Mouse (Mus musculus) cerebellum, adult 2 months (tissue): Measurements from ENCODE around the gene Atox1.

Experiments used
- CTCF ChIP-seq: fragments of 200-500 bp; IDR thresholded peaks from 2 replicates; pipeline ENCODE4 v1.5.1; 2011; ENCODE audit warnings: low read depth, mild to moderate bottlenecking, control low read depth, low read length, moderate library complexity, borderline replicate concordance; ENCODE audit not compliant: insufficient read depth
- POLR2A ChIP-seq: fragments of 200-500 bp; IDR thresholded peaks from 2 replicates; pipeline ENCODE4 v1.6.1; 2011; ENCODE audit warnings: low read length, control low read depth, borderline replicate concordance; ENCODE audit not compliant: insufficient read depth

- no peak for TF ChIP-seq CTCF
- no peak for TF ChIP-seq POLR2A
Observed at GRCm38 (mm10) chr11:55465177-55465576, 4.1 kb upstream of the Atox1 start.
